Mouse (Mus musculus) E14TG2a.4 (cell line): Measurements from ENCODE around the gene A730071L15Rik.

Source experiments
- CTCF ChIP-seq: conservative IDR thresholded peaks from 2 replicates; pipeline ENCODE4 v1.5.1; 2014; ENCODE audit warnings: low read length
- POU5F1 ChIP-seq: IDR thresholded peaks from 2 replicates; pipeline ENCODE4 v1.6.1; 2014; ENCODE audit warnings: low read length, borderline replicate concordance

GRCm38 (mm10) chr11:6179194-6179593 is 20.6 kb upstream of the A730071L15Rik start:
- TF ChIP-seq CTCF (no peak), POU5F1 (no peak)
